Mouse (Mus musculus) T-helper 2 cell (primary cell): ENCODE data around the gene Ercc6l2.
"Not testable (repeated sequence)": the region's sequence is repeated elsewhere in the genome, so short reads cannot be mapped to it uniquely, and the experiment has no call there.

Experiments
- in situ Hi-C: fragments of 300-600 bp; cut with MboI, MseI; formaldehyde crosslinking; loops from one replicate; pipeline ENCODE4 v1.15.1; 2025; ENCODE audit warnings: high pct_unique_total_duplicates

Ercc6l2 gene

GRCm38 (mm10) chr13:63879864-63880141 lies 64.8 kb downstream of the Ercc6l2 start:
- in situ Hi-C loops: no loop called here

DNA sequence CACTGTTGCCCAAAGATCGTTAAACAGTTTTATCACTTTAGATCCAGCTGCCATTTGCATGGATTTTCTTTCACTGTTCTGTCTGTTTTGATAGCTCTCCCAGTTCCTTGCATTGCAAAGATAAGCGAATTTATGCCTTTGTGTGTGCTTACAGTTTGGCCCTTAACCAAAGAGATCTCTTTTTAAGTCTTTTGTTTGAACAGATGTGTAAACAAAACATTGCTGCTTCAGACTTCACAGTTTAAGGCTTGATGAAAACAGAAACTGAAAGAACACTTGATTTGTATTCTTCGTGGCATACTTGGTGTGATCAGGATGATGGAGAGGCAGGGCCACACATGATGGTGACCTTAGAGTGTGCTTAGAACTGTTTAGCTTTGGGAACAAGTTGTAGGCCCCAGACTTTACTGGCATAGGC lies 70.5 kb downstream of the Ercc6l2 start:
- in situ Hi-C loops: no loop called here

- in situ Hi-C loops: no loop called here
Observed at GRCm38 (mm10) chr13:63886429-63887052, 71.5 kb downstream of the Ercc6l2 start.

GRCm38 (mm10) chr13:63900679-63901302 lies 85.8 kb downstream of the Ercc6l2 start:
- in situ Hi-C loops: no loop called here

DNA sequence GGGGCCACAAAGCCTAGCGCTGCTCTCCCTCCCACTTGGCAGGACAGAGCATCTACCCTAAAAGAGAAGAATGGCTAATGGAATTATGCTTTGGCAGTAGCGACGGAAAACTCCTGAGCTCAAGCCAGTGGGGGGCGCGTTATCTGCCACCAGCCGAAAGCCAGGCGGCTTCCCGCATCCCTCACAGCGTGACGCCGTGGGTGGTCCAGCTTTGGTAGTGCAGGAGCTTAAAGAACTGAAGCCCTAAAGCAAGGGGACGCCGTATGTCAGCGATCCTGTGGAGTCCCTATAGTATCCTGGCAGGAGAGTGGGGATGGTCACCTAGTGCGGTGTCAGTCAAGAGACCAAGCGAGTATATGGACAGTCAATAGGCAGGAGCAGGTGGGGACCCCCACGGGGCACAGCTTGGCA lies 86.3 kb downstream of the Ercc6l2 start:
- in situ Hi-C loops: no loop called here

- in situ Hi-C loops: no loop called here
Observed at GRCm38 (mm10) chr13:63901714-63902597, 86.9 kb downstream of the Ercc6l2 start.

DNA sequence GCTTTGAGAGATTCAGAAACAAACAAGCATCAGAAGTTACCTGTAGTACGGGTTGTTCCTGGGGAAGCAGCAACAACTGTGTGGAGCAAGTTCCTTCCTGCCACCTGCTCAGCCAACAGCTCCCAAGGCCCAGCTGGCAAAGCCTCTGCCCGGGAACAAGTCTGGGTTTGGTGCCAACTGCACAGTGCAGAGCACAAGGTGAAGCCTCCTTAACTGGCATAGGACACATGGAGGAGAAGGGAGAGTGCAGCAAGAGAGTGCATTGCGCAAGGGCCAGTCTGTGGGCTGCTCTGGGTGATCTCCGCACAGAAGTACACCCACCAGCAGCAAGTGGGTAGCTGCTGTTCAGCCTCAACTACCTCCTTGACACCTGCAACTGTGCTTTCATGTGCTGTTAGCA lies 91.5 kb downstream of the Ercc6l2 start:
- in situ Hi-C loops: no loop called here

GRCm38 (mm10) chr13:63907437-63907836 lies 92.4 kb downstream of the Ercc6l2 start:
- in situ Hi-C loops: no loop called here

DNA sequence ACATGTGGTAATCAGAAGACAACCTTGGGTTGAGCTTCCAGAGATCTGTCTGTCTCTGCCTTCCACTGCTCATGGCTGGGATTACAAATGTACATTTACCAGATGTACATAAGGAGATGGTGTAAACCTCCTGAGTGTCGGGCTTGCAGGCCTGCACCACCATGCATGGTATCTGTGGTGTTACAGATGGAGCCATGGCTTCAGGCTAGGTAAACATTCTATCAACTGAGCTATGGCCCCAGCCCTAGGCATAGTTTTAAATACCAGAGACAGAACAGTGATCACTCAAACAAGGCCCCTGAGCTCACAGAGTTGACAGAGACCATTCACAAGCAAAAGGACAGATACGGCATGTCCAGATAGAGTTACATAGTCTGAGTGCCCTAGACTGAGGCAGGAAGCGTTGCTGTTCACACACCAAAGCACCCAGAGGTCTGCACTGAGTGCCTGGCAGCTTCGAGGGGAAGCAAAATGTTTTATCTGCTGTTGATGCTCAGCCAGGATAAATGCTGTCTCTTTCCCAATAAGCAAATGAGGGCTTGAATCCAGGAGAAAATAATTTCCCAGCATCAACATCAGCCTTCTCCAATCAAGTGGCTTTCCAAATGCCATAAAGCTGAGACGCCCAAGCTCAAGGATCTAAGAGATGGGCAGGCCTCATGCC lies 95.2 kb downstream of the Ercc6l2 start:
- in situ Hi-C loops: no loop called here

DNA sequence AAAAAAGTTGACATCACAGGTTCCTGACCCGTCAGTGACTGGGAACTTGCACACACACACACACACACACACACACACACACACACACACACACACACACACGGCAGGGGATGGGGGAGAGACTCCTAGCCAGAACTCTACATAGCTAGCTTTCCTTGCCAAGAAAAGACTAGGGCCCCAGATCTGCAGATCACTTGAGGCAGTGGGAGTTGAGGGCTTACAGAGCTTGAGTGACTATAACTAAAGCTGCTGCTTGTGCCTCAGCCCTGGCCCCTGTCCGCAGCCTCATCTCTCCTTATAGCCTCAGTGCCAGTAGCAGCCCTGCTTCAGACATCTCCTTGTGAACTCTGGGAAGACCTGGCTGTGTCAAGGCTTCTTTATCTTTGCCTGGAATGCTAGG lies 96.6 kb downstream of the Ercc6l2 start:
- in situ Hi-C loops: no loop called here

DNA sequence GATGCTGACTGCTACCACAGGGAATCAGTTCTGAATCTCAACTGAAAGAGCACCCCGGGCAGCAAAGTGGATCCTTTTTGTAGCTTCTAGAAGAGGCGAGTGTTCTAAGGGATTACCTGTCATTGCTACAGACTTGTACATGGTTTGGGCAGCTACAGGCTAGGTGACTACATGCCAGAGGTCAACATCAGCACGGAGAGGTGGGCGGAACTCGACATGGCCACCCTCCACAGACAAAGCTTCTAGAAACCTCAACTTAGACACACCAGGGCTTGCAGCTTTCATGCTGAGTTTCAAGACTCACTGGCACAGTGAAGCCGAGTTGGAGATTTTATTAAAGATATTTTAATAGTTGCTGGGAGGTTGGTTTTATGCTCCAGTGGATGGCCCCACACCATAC lies 98.1 kb downstream of the Ercc6l2 start:
- in situ Hi-C loops: no loop called here

GRCm38 (mm10) chr13:63915176-63915575 lies 100.1 kb downstream of the Ercc6l2 start:
- in situ Hi-C loops: no loop called here

- in situ Hi-C loops: no loop called here
Observed at GRCm38 (mm10) chr13:63915684-63916083, 100.6 kb downstream of the Ercc6l2 start.

GRCm38 (mm10) chr13:63916568-63916967 lies 101.5 kb downstream of the Ercc6l2 start:
- in situ Hi-C loops: no loop called here

GRCm38 (mm10) chr13:63917198-63917767 lies 102.2 kb downstream of the Ercc6l2 start:
- in situ Hi-C loops: no loop called here

DNA sequence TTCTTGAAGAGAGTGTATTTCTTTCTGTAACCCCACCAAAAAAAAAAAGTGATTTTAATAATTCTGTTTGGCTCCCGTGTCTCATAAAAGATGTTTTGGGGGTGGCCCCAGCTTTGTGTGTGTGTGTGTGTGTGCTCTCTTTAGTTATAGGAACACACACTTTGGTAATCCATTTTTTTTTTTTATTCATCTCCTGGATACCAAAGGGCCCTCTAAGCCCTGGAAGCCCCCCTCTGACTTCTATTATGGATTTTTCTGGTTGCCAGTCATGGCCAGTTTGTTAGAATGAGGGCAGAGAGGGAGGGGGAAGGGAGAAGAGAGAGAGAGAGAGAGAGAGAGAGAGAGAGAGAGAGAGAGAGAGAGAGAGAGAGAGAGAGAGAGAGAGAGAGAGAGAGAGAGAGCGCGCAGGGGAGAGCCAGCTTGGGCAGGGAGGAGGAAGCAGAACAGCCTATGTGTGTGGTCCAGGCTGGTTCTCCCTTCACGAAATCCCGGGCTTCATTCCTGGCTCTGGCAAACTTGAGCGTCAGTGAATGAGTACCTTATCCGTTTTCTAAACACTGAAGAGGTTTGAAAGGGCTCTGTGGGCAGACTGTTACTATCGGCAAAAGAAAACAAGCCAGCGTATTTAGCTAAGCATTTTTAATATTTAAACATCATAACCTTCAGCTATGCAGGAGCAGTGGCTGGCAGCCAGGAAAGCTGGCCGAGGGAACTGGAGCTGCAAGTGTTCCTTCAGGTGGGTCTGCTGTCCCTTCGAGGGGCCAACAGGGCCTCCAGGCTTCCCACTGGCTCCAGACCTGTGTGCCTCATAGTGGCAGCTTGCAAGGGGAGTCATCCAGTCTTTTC lies 103.0 kb downstream of the Ercc6l2 start:
- in situ Hi-C loops: no loop called here

DNA sequence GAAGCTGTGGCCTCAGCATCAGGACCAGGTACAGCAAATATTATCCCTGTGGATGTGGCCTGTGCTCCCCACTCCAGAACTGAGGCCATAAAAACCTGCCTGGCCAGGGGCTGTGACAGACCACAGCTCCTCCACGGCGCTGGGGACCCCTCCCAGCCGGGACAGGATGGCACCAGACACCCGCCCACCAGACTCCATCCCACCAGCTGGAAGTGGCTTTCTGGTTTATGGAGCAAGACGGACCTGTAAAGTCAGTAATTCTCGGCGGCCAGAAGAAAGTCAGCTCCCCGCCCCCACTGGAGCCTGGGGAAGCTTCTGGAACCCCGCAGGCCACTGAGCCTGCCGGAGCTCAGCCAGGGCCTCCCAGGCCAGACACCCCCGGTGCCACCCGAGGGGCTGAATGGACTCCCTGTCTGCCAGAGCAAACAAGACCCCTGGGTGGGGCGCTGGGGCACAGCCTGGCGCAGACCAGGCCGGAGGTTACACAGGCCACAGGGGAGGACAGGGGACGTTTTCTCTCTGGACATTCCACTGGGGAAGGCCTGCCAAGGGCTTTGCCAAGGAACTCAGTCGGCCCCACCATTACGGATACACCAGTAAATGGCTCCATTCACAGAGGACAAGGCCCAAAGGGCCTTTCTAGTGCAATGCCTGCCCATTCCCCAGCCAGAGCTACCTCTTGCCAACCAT lies 103.8 kb downstream of the Ercc6l2 start:
- in situ Hi-C loops: no loop called here

- in situ Hi-C loops: not testable (repeated sequence)
Observed at GRCm38 (mm10) chr13:63924036-63924435, 109.0 kb downstream of the Ercc6l2 start.

- in situ Hi-C loops: no loop called here
Observed at GRCm38 (mm10) chr13:63927326-63927725, 112.3 kb downstream of the Ercc6l2 start.

GRCm38 (mm10) chr13:63929351-63929750 lies 114.3 kb downstream of the Ercc6l2 start:
- in situ Hi-C loops: no loop called here
